Mouse (Mus musculus) ES-E14 (cell line): ENCODE data around the gene Sdad1. TPM values are rescaled to one million over a fixed set of nuclear protein-coding genes. Genes with fewer than 3 reads are reported as not detected.

Source experiments
- DNase-seq: peaks from one replicate; pipeline ENCODE4 v3.0.0-alpha.2; 2013; ENCODE audit warnings: low read depth, low spot score
- H3K27ac ChIP-seq: 2 replicates; pipeline ENCODE4 v1.5.1; 2012; ENCODE audit warnings: low read depth, mild to moderate bottlenecking, low read length, moderate library complexity, mixed read lengths; ENCODE audit not compliant: poor library complexity, insufficient read depth, severe bottlenecking
- H3K36me3 ChIP-seq: 2 replicates; pipeline ENCODE4 v1.6.1; 2012; ENCODE audit warnings: mild to moderate bottlenecking, low read length, moderate library complexity, mixed read lengths; ENCODE audit not compliant: control insufficient read depth, poor library complexity, insufficient read depth, severe bottlenecking
- H3K4me1 ChIP-seq, 2 experiments: fragments of 150-350 bp in 1 of 2; sonication (generic) in 1 of 2; 2 replicates each; pipeline ENCODE4 v1.6.1; 2012; ENCODE audit warnings: low read length in 2 of 2, mild to moderate bottlenecking in 1 of 2, mixed read lengths in 1 of 2; ENCODE audit not compliant: control insufficient read depth in 2 of 2, insufficient read depth in 2 of 2, poor library complexity in 1 of 2
- H3K4me3 ChIP-seq, 2 experiments: fragments of 150-350 bp in 1 of 2; sonication (generic) in 1 of 2; 2 replicates each; pipeline ENCODE4 v1.5.1; 2012; ENCODE audit warnings: low read length in 2 of 2, low read depth in 1 of 2, mild to moderate bottlenecking in 1 of 2, mixed read lengths in 1 of 2; ENCODE audit not compliant: insufficient read depth in 1 of 2, poor library complexity in 1 of 2, severe bottlenecking in 1 of 2
- H3K9ac ChIP-seq: 2 replicates; pipeline ENCODE4 v1.6.1; 2012; ENCODE audit warnings: low read depth, mild to moderate bottlenecking, low read length, mixed read lengths; ENCODE audit not compliant: poor library complexity, insufficient read depth, severe bottlenecking
- H3K9me3 ChIP-seq: fragments of 150-350 bp; sonication (generic); 2 replicates; pipeline ENCODE4 v1.6.1; 2012; ENCODE audit warnings: low read depth, mild to moderate bottlenecking, low read length; ENCODE audit not compliant: control insufficient read depth, insufficient read depth
- CHD2 ChIP-seq: IDR thresholded peaks from 2 replicates; pipeline ENCODE4 v1.6.1; 2014; ENCODE audit warnings: mild to moderate bottlenecking, low read depth, low read length, inconsistent platforms
- HCFC1 ChIP-seq: IDR thresholded peaks from 2 replicates; pipeline ENCODE4 v1.6.1; 2012; ENCODE audit warnings: low read length, inconsistent platforms, borderline replicate concordance; ENCODE audit not compliant: insufficient read depth
- MAFK ChIP-seq: IDR thresholded peaks from 2 replicates; pipeline ENCODE4 v1.6.1; 2014; ENCODE audit warnings: mild to moderate bottlenecking, low read depth, low read length, inconsistent platforms; ENCODE audit not compliant: insufficient read depth
- ZC3H11A ChIP-seq: IDR thresholded peaks from 2 replicates; pipeline ENCODE4 v1.6.1; 2012; ENCODE audit warnings: low read depth, mild to moderate bottlenecking, inconsistent platforms, low read length, borderline replicate concordance
- ZNF384 ChIP-seq: IDR thresholded peaks from 2 replicates; pipeline ENCODE4 v1.6.1; 2012; ENCODE audit warnings: low read depth, low read length, inconsistent platforms
- in situ Hi-C, 2 experiments: fragments of 600-800 bp; cut with MboI; formaldehyde crosslinking; loops; one replicate each; pipeline ENCODE4 v1.15.1; 2025; ENCODE audit warnings: low sequenced_read_pairs in 2 of 2, inconsistent platforms in 1 of 2; ENCODE audit not compliant: unreplicated experiment in 2 of 2
- total RNA-seq: library from RNA; depleted of rRNA; stranded (reverse); fragments of 300-350 nt; gene quantifications from 2 replicates; pipeline ENCODE4 v1.2.3, GENCODE M21; 2012

Gene Sdad1
- total RNA-seq, 1 experiment = 63.9 TPM

DNA sequence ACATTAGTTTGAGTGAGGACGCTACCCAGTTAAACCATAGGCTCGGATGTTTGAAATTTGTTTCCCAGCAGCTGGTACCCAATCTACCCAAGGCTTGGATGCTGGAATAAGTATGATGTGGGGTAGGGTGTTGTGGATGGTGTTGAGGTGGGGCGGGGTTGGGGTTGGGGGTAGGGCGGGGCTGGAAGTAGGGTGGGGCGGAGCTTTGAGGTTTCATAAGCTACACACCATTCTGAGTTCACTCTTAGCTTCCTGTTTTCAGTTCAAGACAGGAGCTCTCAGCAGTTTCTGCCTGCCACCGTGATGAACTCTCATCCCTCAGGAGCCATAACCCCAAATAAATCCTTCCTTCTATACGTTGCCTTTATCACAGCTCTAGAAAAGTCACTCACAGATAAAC is 7.8 kb upstream of the Sdad1 start:
- DNase-seq = no peak
- Histone ChIP-seq H3K4me1 (no peaks in the 10 kb centered on the region), H3K27ac (no peak overlapping the region), H3K4me3 (no peak overlapping the region), H3K9ac (no peak overlapping the region), H3K9me3 (0 out of 2 replicates have a peak, but pooled peaks cover 2% of the 10 kb centered on the region), H3K36me3 (no peaks in the 10 kb centered on the region)
- in situ Hi-C loops = no loop called here
- no peak for TF ChIP-seq ZNF384
- TF ChIP-seq CHD2 = no peak
- no peak for TF ChIP-seq ZC3H11A
- TF ChIP-seq HCFC1 = no peak
- TF ChIP-seq MAFK = no peak

DNA sequence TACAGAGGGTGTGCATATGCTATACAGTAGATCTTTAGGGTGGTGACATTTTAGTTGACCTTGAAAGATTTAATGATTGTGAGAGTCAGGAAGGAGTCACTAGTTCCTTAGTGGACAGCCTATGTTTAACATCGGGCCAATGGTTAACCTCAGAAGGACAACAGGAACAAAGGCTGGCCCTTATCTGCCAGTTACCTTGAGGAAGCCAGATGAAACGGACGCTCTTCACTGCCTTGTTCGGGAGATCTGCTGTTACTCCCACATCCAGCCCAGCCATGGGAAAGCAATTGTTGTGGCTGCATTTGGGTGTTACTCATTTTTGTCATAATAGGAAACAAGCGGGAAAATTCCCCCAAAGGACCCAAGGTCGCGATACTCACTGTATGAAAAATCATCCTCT is 3.5 kb upstream of the Sdad1 start:
- H3K36me3 ChIP-seq = no peaks in the 10 kb centered on the region
- in situ Hi-C loops = no loop called here
- H3K4me1 ChIP-seq = peaks cover 0 to 2% of the 10 kb centered on the region in 2 experiments; a peak in 1 of 4 replicates
- no peak overlapping the region for H3K4me3 ChIP-seq
- no peak for DNase-seq
- TF ChIP-seq ZC3H11A (no peak), HCFC1 (no peak), MAFK (no peak)
- no peak overlapping the region for H3K27ac ChIP-seq
- no peaks in the 10 kb centered on the region for H3K9me3 ChIP-seq
- H3K9ac ChIP-seq = no peak overlapping the region

DNA sequence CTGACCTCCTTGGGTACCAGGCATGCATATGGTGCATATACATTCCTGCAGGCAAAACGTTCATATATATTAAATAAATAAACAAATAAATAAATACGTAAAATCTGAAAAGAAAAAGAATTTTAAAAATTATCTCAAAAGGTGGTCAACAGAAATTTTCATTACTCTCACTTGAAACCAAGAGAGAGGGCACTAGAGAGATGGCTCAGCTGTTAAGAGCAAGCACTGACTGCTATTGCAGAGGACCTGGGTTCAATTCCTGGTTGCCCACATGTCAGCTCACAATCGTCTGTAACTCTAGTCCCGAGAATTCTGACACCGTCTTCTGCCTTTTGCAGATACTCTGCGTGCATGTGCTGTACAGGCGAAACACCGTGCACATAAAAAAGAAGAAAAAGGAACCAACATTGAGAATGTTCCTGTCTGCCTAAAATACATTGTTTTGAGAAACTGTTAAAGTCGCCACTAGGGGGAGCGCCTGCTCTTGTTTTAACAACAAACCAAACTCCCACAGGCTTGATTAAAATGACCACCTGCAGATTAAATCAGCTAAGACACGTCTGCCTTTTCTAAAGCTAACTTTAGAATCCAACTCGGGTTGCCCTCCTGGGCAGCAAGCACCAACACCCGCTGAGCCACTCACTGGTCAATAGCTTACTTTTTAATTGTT is 1.9 kb upstream of the Sdad1 start:
- Histone ChIP-seq H3K4me1 (peaks cover 3 to 4% of the 10 kb centered on the region in 2 experiments; a peak in 2 of 4 replicates), H3K27ac (no peak overlapping the region), H3K9me3 (no peaks in the 10 kb centered on the region), H3K4me3 (no peak overlapping the region), H3K9ac (no peak overlapping the region), H3K36me3 (peaks cover 3% of the 10 kb centered on the region; the same call in 1 of the 2 replicates)
- in situ Hi-C loops = no loop called here
- TF ChIP-seq CHD2 (no peak), HCFC1 (no peak), MAFK (no peak), ZC3H11A (no peak), ZNF384 (no peak)
- DNase-seq = peak; percentile 70

DNA sequence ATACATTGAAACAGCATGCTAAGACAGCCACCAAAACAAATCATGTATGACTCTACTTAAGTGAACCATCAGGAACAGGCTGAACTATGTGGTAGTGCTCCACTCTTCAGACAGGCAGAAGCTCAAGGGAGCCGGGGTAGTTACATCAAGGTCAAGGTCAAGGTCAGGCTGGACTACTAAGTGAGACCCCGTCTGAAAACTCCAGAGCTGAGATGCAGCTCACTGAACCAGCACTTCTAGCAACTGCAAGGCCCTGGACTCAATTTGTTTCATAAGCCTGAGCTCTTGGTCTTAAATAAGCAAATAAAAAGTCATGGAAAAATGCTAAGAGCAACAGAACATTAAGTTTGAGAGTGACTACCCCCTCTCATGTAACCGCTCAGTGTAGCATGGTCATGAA is 6.0 kb downstream of the Sdad1 start:
- peaks cover 54% of the 10 kb centered on the region for H3K36me3 ChIP-seq
- in situ Hi-C loops = no loop called here
- TF ChIP-seq ZC3H11A = no peak

More for the DNA sequence above, 6.0 kb downstream of the Sdad1 start:
- DNase-seq = no peak
- H3K4me1 ChIP-seq = peaks cover 1 to 5% of the 10 kb centered on the region in 2 experiments; a peak in 1 of 4 replicates
- no peak overlapping the region for H3K27ac ChIP-seq
- H3K9me3 ChIP-seq = no peaks in the 10 kb centered on the region
- no peak overlapping the region for H3K9ac ChIP-seq
- no peak overlapping the region for H3K4me3 ChIP-seq
